Mouse (Mus musculus): ENCODE results near the gene Parp12.

GRCm38 (mm10) chr6:39115438-39115837 is 2.7 kb downstream of the Parp12 start:
- TF ChIP-seq CTCF (IDR thresholded peaks at IDR 0.05; ENCODE audit: low read depth, low read length) = no peak
- no peak for TF ChIP-seq POLR2A (IDR thresholded peaks at IDR 0.05; ENCODE audit: insufficient read depth, low read length)

Data from ES-Bruce4 (cell line).